Mouse (Mus musculus) megakaryocyte, embryonic 14.5 days (primary cell): Measurements from ENCODE around the gene Atf7ip.

Experiments used
- FLI1 ChIP-seq: IDR thresholded peaks from 2 replicates; pipeline ENCODE4 v1.6.1; 2012; ENCODE audit warnings: low read length, inconsistent platforms, mixed read lengths
- GATA1 ChIP-seq: IDR thresholded peaks from 3 replicates; pipeline ENCODE4 v1.6.1; 2012; ENCODE audit warnings: mixed read lengths, low read length, inconsistent platforms, borderline replicate concordance

- TF ChIP-seq GATA1 (no peak), FLI1 (no peak)
These were observed 14.4 kb downstream of the Atf7ip start for GRCm38 (mm10) chr6:136520361-136520760.
